Mouse (Mus musculus) CH12.LX (cell line): Measurements from ENCODE around the gene Atp13a2. TPM values are rescaled to one million over a fixed set of nuclear protein-coding genes. Genes with fewer than 3 reads are reported as not detected.

Experiments used
- DNase-seq: peaks from one replicate; pipeline ENCODE4 v3.0.0-alpha.2; 2013; ENCODE audit errors: extremely low read depth
- H3K27ac ChIP-seq: 2 replicates; pipeline ENCODE4 v1.5.1; 2012; ENCODE audit warnings: low read depth, mild to moderate bottlenecking, control low read depth, moderate library complexity; ENCODE audit not compliant: insufficient read depth
- H3K27me3 ChIP-seq: replicated peaks from 2 replicates; pipeline ENCODE3; 2012; ENCODE audit warnings: inconsistent platforms
- H3K36me3 ChIP-seq, 2 experiments: replicated peaks in 1 of 2; 2 replicates each; pipeline versions ENCODE3 to v1.6.1; 2012; ENCODE audit warnings: inconsistent platforms in 1 of 2, low read length in 1 of 2, mild to moderate bottlenecking in 1 of 2, mixed read lengths in 1 of 2, moderate library complexity in 1 of 2; ENCODE audit not compliant: control insufficient read depth in 1 of 2, insufficient read depth in 1 of 2
- H3K4me1 ChIP-seq, 2 experiments: 2 replicates each; pipeline ENCODE4 v1.6.1; 2012; ENCODE audit warnings: inconsistent platforms in 1 of 2, moderate library complexity in 1 of 2; ENCODE audit not compliant: insufficient read depth in 2 of 2, control insufficient read depth in 1 of 2
- H3K4me2 ChIP-seq: 2 replicates; pipeline ENCODE4 v1.6.1; 2012; ENCODE audit warnings: low read depth, mild to moderate bottlenecking, control low read depth; ENCODE audit not compliant: poor library complexity, insufficient read depth, severe bottlenecking
- H3K4me3 ChIP-seq, 3 experiments: fragments of 150-350 bp in 1 of 3; sonication (generic) in 1 of 3; replicated peaks in 1 of 3; 2 replicates each; pipeline versions ENCODE3 to v1.5.1; 2011 to 2012; ENCODE audit warnings: low read depth in 2 of 3, low read length in 2 of 3, mild to moderate bottlenecking in 2 of 3, moderate library complexity in 2 of 3, control low read depth in 1 of 3, improper control_type of control experiment in 1 of 3, inconsistent platforms in 1 of 3, mixed read lengths in 1 of 3; ENCODE audit not compliant: poor library complexity in 1 of 3
- H3K79me2 ChIP-seq: replicated peaks from 2 replicates; pipeline ENCODE4 v1.6.1; 2012; ENCODE audit warnings: mild to moderate bottlenecking, moderate library complexity; ENCODE audit not compliant: control insufficient read depth, poor library complexity, insufficient read depth, severe bottlenecking; ENCODE audit errors: extremely low read depth
- H3K9ac ChIP-seq: 2 replicates; pipeline ENCODE4 v1.6.1; 2012; ENCODE audit warnings: low read depth, mild to moderate bottlenecking, control low read depth, moderate library complexity; ENCODE audit not compliant: insufficient read depth
- H3K9me3 ChIP-seq: replicated peaks from 2 replicates; pipeline ENCODE3; 2012; ENCODE audit warnings: low read length, inconsistent platforms, mixed read lengths
- CHD2 ChIP-seq: IDR thresholded peaks from 2 replicates; pipeline ENCODE4 v1.6.1; 2011; ENCODE audit warnings: low read length, improper control_type of control experiment
- CTCF ChIP-seq, 2 experiments: IDR thresholded peaks in 1 of 2; conservative IDR thresholded peaks in 1 of 2; 2 replicates each; pipeline ENCODE4 v1.5.1; 2011 to 2012; ENCODE audit warnings: low read depth in 2 of 2, low read length in 2 of 2, improper control_type of control experiment in 1 of 2, inconsistent platforms in 1 of 2, mild to moderate bottlenecking in 1 of 2, moderate library complexity in 1 of 2
- E2F4 ChIP-seq: IDR thresholded peaks from 2 replicates; pipeline ENCODE4 v1.6.1; 2011; ENCODE audit warnings: low read depth, low read length, improper control_type of control experiment; ENCODE audit not compliant: insufficient replicate concordance
- ELF1 ChIP-seq: IDR thresholded peaks from 2 replicates; pipeline ENCODE4 v1.6.1; 2014; ENCODE audit warnings: low read depth, mild to moderate bottlenecking, inconsistent platforms, low read length, improper control_type of control experiment
- ETS1 ChIP-seq: conservative IDR thresholded peaks from 2 replicates; pipeline ENCODE4 v1.6.1; 2012; ENCODE audit warnings: low read depth, mild to moderate bottlenecking, inconsistent platforms, low read length, improper control_type of control experiment, moderate library complexity
- JUN ChIP-seq: IDR thresholded peaks from 2 replicates; pipeline ENCODE4 v1.6.1; 2011; ENCODE audit warnings: low read depth, mild to moderate bottlenecking, low read length, improper control_type of control experiment, moderate library complexity; ENCODE audit not compliant: insufficient read depth
- JUND ChIP-seq: conservative IDR thresholded peaks from 2 replicates; pipeline ENCODE4 v1.6.1; 2011; ENCODE audit warnings: low read depth, low read length, improper control_type of control experiment
- KAT2A ChIP-seq: IDR thresholded peaks from 2 replicates; pipeline ENCODE4 v1.6.1; 2012; ENCODE audit warnings: low read length, improper control_type of control experiment, inconsistent platforms; ENCODE audit not compliant: insufficient replicate concordance
- MAFK ChIP-seq: IDR thresholded peaks from 2 replicates; pipeline ENCODE4 v1.6.1; 2011; ENCODE audit warnings: low read length, improper control_type of control experiment; ENCODE audit not compliant: insufficient replicate concordance
- MAZ ChIP-seq: IDR thresholded peaks from 2 replicates; pipeline ENCODE4 v1.6.1; 2012; ENCODE audit warnings: low read depth, mild to moderate bottlenecking, inconsistent platforms, low read length, improper control_type of control experiment, moderate library complexity
- MXI1 ChIP-seq: IDR thresholded peaks from 2 replicates; pipeline ENCODE4 v1.6.1; 2011; ENCODE audit warnings: mild to moderate bottlenecking, low read depth, low read length, improper control_type of control experiment
- MYC ChIP-seq: IDR thresholded peaks from 2 replicates; pipeline ENCODE4 v1.6.1; 2011; ENCODE audit warnings: low read depth, mild to moderate bottlenecking, improper control_type of control experiment, low read length
- NELFE ChIP-seq: IDR thresholded peaks from 2 replicates; pipeline ENCODE4 v1.6.1; 2011; ENCODE audit warnings: low read depth, low read length, improper control_type of control experiment
- NRF1 ChIP-seq: IDR thresholded peaks from 2 replicates; pipeline ENCODE4 v1.6.1; 2014; ENCODE audit warnings: low read depth, mild to moderate bottlenecking, inconsistent platforms, low read length, improper control_type of control experiment, moderate library complexity
- POLR2AphosphoS2 ChIP-seq: IDR thresholded peaks from 2 replicates; pipeline ENCODE4 v1.6.1; 2011; ENCODE audit warnings: low read depth, low read length, improper control_type of control experiment
- RCOR1 ChIP-seq: conservative IDR thresholded peaks from 2 replicates; pipeline ENCODE4 v1.6.1; 2012; ENCODE audit warnings: low read depth, mild to moderate bottlenecking, inconsistent platforms, low read length, improper control_type of control experiment
- SIN3A ChIP-seq: IDR thresholded peaks from 2 replicates; pipeline ENCODE4 v1.6.1; 2012; ENCODE audit warnings: low read length, improper control_type of control experiment, inconsistent platforms
- SMC3 ChIP-seq: IDR thresholded peaks from 2 replicates; pipeline ENCODE4 v1.6.1; 2011; ENCODE audit warnings: low read depth, low read length, improper control_type of control experiment
- TBP ChIP-seq: conservative IDR thresholded peaks from 2 replicates; pipeline ENCODE4 v1.6.1; 2011; ENCODE audit warnings: low read depth, low read length, improper control_type of control experiment
- TCF12 ChIP-seq: IDR thresholded peaks from 2 replicates; pipeline ENCODE4 v1.6.1; 2014; ENCODE audit warnings: low read depth, mild to moderate bottlenecking, inconsistent platforms, low read length, improper control_type of control experiment
- UBTF ChIP-seq: IDR thresholded peaks from 2 replicates; pipeline ENCODE4 v1.6.1; 2012; ENCODE audit warnings: low read depth, mild to moderate bottlenecking, inconsistent platforms, low read length, improper control_type of control experiment, moderate library complexity
- ZKSCAN1 ChIP-seq: IDR thresholded peaks from 2 replicates; pipeline ENCODE4 v1.6.1; 2012; ENCODE audit warnings: low read depth, inconsistent platforms, low read length, improper control_type of control experiment, borderline replicate concordance
- dilution Hi-C: fragments of 300-500 bp; cut with MboI; formaldehyde crosslinking; loops from 2 replicates; pipeline ENCODE4 v1.14.3; 2020; ENCODE audit warnings: low sequenced_read_pairs; ENCODE audit not compliant: extremely low pct_unique_long_range_greater_than_20kb, extremely low pct_ligation_motif_present
- in situ Hi-C: fragments of 300-500 bp; cut with MboI; formaldehyde crosslinking; loops from 3 replicates; pipeline ENCODE4 v1.14.3; 2019; ENCODE audit warnings: low sequenced_read_pairs, low pct_ligation_motif_present, low pct_unique_long_range_greater_than_20kb, mixed read lengths
- polyA plus RNA-seq: library from polyadenylated mRNA; unstranded; fragments of >175 nt; gene quantifications from 2 replicates; pipeline ENCODE4 v1.2.1, GENCODE M21; 2012; ENCODE audit warnings: low read depth; ENCODE audit not compliant: insufficient read length
- total RNA-seq, 2 experiments: library from RNA; depleted of rRNA; stranded (reverse); fragments of 300-350 nt in 1 of 2; fragments of >200 nt in 1 of 2; gene quantifications; 2 replicates each; pipeline ENCODE4 v1.2.3; 2012 to 2014

Gene Atp13a2
- total and polyA plus RNA-seq, 3 experiments: 22.2 to 54.7 (median 48.5) TPM

GRCm38 (mm10) chr4:140949616-140950015, 37.1 kb upstream of the Atp13a2 start:
- Histone ChIP-seq H3K4me2 (no peak overlapping the region), H3K36me3 (no peaks in the 10 kb centered on the region), H3K4me1 (peaks cover 6 to 14% of the 10 kb centered on the region in 2 experiments; a peak in 3 of 4 replicates), H3K27ac (no peak overlapping the region), H3K79me2 (no peaks in the 10 kb centered on the region), H3K9me3 (peaks cover 8% of the 10 kb centered on the region), H3K4me3 (no peak overlapping the region), H3K9ac (no peak overlapping the region), H3K27me3 (peaks cover 36% of the 10 kb centered on the region)
- TF ChIP-seq RCOR1: no peak
- TF ChIP-seq JUND: no peak
- TF ChIP-seq KAT2A: no peak
- no peak for TF ChIP-seq UBTF
- TF ChIP-seq TBP: no peak
- TF ChIP-seq POLR2AphosphoS2: no peak
- no peak for TF ChIP-seq NELFE
- TF ChIP-seq ZKSCAN1: no peak
- no peak for TF ChIP-seq SIN3A
- TF ChIP-seq MAFK: no peak
- TF ChIP-seq TCF12: no peak
- no peak for TF ChIP-seq SMC3
- no peak for TF ChIP-seq CTCF (conservative IDR thresholded peaks at IDR 0.05 in 1 of 2, IDR thresholded peaks at IDR 0.05 in 1 of 2; ENCODE audit: low read depth in 2 of 2, low read length in 2 of 2)
- no peak for TF ChIP-seq JUN
- TF ChIP-seq MXI1: no peak
- no peak for TF ChIP-seq ETS1
- TF ChIP-seq NRF1: no peak
- TF ChIP-seq CHD2: no peak
- no peak for TF ChIP-seq MYC
- TF ChIP-seq MAZ: no peak
- no peak for DNase-seq
- in situ Hi-C loops: no loop called here
- dilution Hi-C loops: no loop called here

GRCm38 (mm10) chr4:140950574-140950973, 36.1 kb upstream of the Atp13a2 start:
- TF ChIP-seq TCF12 (no peak), ELF1 (no peak), KAT2A (no peak), CHD2 (no peak), E2F4 (no peak), MXI1 (no peak), RCOR1 (no peak)
- dilution Hi-C loops: no loop called here
- Histone ChIP-seq H3K9me3 (peaks cover 6% of the 10 kb centered on the region), H3K79me2 (no peaks in the 10 kb centered on the region), H3K4me2 (no peak overlapping the region), H3K4me3 (no peak overlapping the region), H3K27ac (no peak overlapping the region), H3K4me1 (peaks cover 3 to 5% of the 10 kb centered on the region in 2 experiments; a peak in 1 of 4 replicates), H3K36me3 (no peaks in the 10 kb centered on the region), H3K9ac (no peak overlapping the region), H3K27me3 (peaks cover 39% of the 10 kb centered on the region)
- in situ Hi-C loops: no loop called here
- DNase-seq: no peak
